Mouse (Mus musculus) embryonic facial prominence, embryonic 14.5 days (tissue): ENCODE data around the gene Vamp3. TPM values are rescaled to one million over a fixed set of nuclear protein-coding genes. Genes with fewer than 3 reads are reported as not detected.
A peak's percentile ranks its signal among the peaks of the same experiment; 100 is the strongest.

Source experiments
- ATAC-seq: fragments of 200-750 bp; cut with Nextera tagmentation; 2 replicates; pipeline ENCODE4 v1.8.0; 2017; ENCODE audit warnings: low read depth, moderate number of reproducible peaks, moderate TSS enrichment
- DNase-seq: peaks from one replicate; pipeline ENCODE4 v3.0.0-alpha.2; 2015; ENCODE audit warnings: low spot score
- H3K27ac ChIP-seq: fragments of 300-500 bp; sonication (generic); replicated peaks from 2 replicates; pipeline ENCODE4 v1.5.1; 2014; ENCODE audit warnings: low read depth, mild to moderate bottlenecking, low read length, moderate library complexity
- H3K27me3 ChIP-seq: fragments of 300-500 bp; sonication (generic); replicated peaks from 2 replicates; pipeline ENCODE4 v1.6.1; 2014; ENCODE audit warnings: low read length; ENCODE audit not compliant: control insufficient read depth, insufficient read depth
- H3K36me3 ChIP-seq: fragments of 300-500 bp; sonication (generic); 2 replicates; pipeline ENCODE4 v1.6.1; 2014; ENCODE audit warnings: low read length, mixed read lengths; ENCODE audit not compliant: control insufficient read depth, insufficient read depth
- H3K4me1 ChIP-seq: fragments of 300-500 bp; sonication (generic); 2 replicates; pipeline ENCODE4 v1.6.1; 2014; ENCODE audit warnings: antibody characterized with exemption, low read length; ENCODE audit not compliant: control insufficient read depth, insufficient read depth
- H3K4me2 ChIP-seq: fragments of 300-500 bp; sonication (generic); 2 replicates; pipeline ENCODE4 v1.6.1; 2014; ENCODE audit warnings: low read depth, mild to moderate bottlenecking, low read length, moderate library complexity, mixed read lengths
- H3K4me3 ChIP-seq: fragments of 300-500 bp; sonication (generic); 2 replicates; pipeline ENCODE4 v1.5.1; 2014; ENCODE audit warnings: low read depth, mild to moderate bottlenecking, low read length
- H3K9ac ChIP-seq: fragments of 300-500 bp; sonication (generic); 2 replicates; pipeline ENCODE4 v1.6.1; 2014; ENCODE audit warnings: low read depth, mild to moderate bottlenecking, low read length, moderate library complexity, mixed read lengths
- H3K9me3 ChIP-seq: fragments of 300-500 bp; sonication (generic); 2 replicates; pipeline ENCODE4 v1.6.1; 2016; ENCODE audit warnings: low read length; ENCODE audit not compliant: control insufficient read depth
- WGBS: fragments of 180-500 bp; shearing (Covaris S2); extraction: QIAGEN DNeasy Blood & Tissue Kit; methylation state at CpG from one replicate; pipeline ENCODE4 v1.1.7; 2014; 5-methylcytosine and 5-hydroxymethylcytosine counted together
- polyA plus RNA-seq: library from polyadenylated mRNA; unstranded; fragments of >200 nt; fragmentation: Nextera tagmentation; extraction: Ambion mirVana; gene quantifications from 2 replicates; pipeline ENCODE4 v1.2.1, GENCODE M21; 2014

Gene Vamp3
- polyA plus RNA-seq, result 51.7 and 54.5 TPM in 2 replicates

DNA sequence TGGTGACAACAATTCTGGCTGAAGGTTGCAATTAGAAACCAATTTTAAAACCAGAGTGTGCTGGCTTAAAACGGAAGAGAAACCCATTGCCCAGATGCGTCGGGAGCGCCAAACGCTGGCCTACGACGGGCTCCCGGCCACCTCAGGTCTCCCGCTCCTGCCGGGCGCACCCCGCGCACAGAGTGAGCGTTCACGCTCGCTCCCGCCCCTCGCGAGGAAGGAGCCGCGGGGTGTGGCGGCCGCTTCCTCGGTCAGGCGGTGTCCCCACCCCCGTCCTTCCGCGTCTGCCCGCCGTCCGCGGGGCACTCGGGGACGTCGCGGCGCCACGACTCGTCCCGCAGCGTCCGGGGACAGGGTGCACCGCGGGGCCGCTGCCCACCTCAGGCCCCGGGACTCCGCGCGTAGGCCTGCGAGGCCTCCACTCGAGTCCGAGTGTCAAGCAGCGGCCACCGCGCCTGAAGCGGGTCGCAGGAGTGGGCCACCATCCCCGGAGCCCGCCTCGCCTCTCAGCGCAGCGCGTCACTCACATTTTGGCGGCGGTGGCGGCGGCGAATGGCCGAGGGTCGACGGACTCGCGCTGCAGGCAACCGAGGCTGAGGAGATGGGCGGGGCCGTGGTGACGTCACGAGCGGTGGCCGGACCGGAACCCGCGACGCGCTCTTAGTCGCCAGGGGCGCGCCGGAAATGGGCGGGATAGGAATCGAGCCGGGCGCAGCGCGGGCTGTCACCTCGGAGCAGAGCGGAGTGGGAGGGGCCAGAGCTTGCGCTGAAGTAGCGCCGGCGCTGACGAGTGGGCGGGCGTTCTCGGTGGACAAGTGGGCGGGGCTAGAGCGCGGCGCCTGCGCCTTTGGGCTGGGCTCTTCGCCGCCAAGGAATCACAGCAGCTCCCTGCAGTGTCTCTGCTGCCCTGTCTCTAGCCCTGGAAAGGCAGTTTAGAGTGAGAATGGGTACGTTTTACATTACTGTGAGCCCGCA, at the start of gene Vamp3:
Vamp3 (minus strand) TSS at position 617 of the 975 bp plus-strand sequence.
- peak within 1 kb of the TSS; percentile 97 for H3K9ac ChIP-seq
- DNase-seq, result peak; percentile 100
- H3K4me1 ChIP-seq, result 0 out of 2 replicates have a peak, but pooled peaks cover 4% of the 10 kb centered on the region
- peak within 1 kb of the TSS; percentile 95 for H3K27ac ChIP-seq
- H3K9me3 ChIP-seq, result peaks cover 4% of the 10 kb centered on the region; the same call in 1 of the 2 replicates
- H3K36me3 ChIP-seq, result peaks cover 31% of the 10 kb centered on the region
- under 1% methylated on average over 50 of the region's 114 CpGs for WGBS
- ATAC-seq, result peak; percentile 99
- H3K4me2 ChIP-seq, result peak within 1 kb of the TSS; percentile 61
- no peaks in the 10 kb centered on the region for H3K27me3 ChIP-seq
- peak within 1 kb of the TSS; percentile 97 for H3K4me3 ChIP-seq

DNA sequence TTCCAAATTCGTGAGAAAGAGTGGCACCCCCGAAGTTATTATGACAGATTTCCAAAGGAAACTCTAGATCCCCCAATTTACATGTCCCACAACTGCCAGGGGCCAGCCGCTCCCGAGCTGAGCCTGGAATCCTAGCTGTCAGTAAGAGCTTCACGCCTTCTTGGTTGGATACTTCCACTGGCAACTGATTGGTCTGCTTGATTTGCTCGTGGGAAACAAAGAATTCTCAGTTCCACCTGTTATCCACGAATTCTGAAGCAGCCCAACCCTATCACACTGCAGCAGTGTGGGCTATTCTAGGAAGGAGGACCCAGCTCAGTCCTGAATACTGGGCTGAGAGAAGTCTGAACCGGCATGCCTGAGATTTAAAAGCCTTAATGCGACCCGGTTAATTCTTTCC, 48.7 kb upstream of the Vamp3 start:
- 34% methylated on average over 10 of the region's 10 CpGs for WGBS
- no peak for DNase-seq
- H3K36me3 ChIP-seq, result no peaks in the 10 kb centered on the region
- peak overlapping the region; percentile 100; the same call in 1 of the 2 replicates for H3K4me2 ChIP-seq
- H3K9ac ChIP-seq, result no peak overlapping the region
- 0 out of 2 replicates have a peak, but pooled peaks cover 3% of the 10 kb centered on the region for H3K4me1 ChIP-seq
- H3K27me3 ChIP-seq, result peaks cover 28% of the 10 kb centered on the region
- H3K4me3 ChIP-seq, result no peak overlapping the region; the same call in 1 of the 2 replicates
- no peak for ATAC-seq
- no peak overlapping the region for H3K27ac ChIP-seq
- H3K9me3 ChIP-seq, result no peaks in the 10 kb centered on the region

DNA sequence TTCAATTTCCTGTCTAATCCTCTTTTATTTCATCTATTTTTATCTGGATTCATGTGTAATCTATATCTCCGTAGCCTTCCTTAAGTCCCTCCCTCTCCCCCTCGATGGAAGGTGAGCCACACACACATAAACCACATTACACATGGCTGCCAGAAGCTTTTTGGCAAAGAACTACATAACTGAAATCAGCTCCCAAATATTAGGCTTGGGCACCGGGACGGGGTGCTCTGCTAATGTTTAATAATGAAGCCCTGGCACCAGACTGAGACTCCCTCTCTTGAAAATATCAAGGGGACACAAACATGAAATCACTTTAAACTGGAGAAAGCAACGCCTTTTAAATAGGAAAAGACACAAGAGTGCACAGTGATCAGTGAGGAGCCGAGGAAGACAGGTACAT, 48.1 kb upstream of the Vamp3 start:
- 61% methylated on average over 6 of the region's 6 CpGs for WGBS
- H3K4me1 ChIP-seq, result 0 out of 2 replicates have a peak, but pooled peaks cover 3% of the 10 kb centered on the region
- H3K27me3 ChIP-seq, result peaks cover 28% of the 10 kb centered on the region
- no peaks in the 10 kb centered on the region for H3K36me3 ChIP-seq
- no peak for ATAC-seq
- no peak overlapping the region for H3K9ac ChIP-seq
- no peak for DNase-seq
- H3K4me3 ChIP-seq, result no peak overlapping the region
- H3K4me2 ChIP-seq, result 0 out of 2 replicates have a peak overlapping the region, but pooled peaks have one; percentile 100
- no peaks in the 10 kb centered on the region for H3K9me3 ChIP-seq
- no peak overlapping the region for H3K27ac ChIP-seq

DNA sequence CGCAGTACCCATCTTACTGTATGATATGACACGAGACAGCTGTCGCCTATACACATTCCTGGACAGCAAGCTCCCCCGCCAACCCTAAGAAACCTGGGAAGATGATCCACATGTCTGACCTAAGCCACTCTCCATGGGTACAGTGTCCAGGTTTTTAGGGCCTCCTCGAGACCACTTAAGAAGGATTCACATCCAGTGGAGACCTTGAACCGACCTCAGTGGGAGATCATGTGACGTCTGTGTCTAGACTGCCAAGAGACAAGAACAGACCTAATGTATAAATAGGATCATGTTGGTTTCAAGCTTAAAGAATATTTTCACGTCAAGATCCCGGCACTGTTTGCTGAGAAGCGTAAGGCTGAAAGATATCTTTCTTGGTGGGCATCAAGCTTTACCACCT, 46.4 kb upstream of the Vamp3 start:
- Histone ChIP-seq H3K27me3 (peaks cover 18% of the 10 kb centered on the region), H3K4me2 (no peak overlapping the region), H3K4me3 (no peak overlapping the region), H3K9ac (no peak overlapping the region), H3K27ac (no peak overlapping the region), H3K36me3 (no peaks in the 10 kb centered on the region), H3K4me1 (0 out of 2 replicates have a peak, but pooled peaks cover 3% of the 10 kb centered on the region), H3K9me3 (no peaks in the 10 kb centered on the region)
- 74% methylated on average over 10 of the region's 10 CpGs for WGBS
- no peak for DNase-seq
- ATAC-seq, result no peak

DNA sequence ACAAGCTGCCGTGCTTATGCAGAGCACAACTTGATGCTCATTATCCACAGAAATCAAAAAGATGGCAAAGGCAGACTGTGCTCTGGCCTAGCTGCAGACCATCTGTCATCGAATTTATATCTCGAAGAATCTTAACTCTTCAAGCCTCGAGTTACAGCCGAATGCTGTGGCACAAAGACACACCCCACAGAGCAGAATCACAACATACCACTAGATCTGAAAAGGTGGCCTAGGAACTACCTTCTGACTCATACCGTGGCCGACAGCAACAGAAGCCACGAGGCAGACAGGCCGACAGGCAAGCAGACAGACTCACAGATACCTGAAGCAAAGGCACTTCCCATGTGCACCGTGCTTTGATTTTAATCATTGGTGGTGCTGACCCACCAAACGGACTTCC, 45.9 kb upstream of the Vamp3 start:
- H3K4me2 ChIP-seq, result no peak overlapping the region

DNA sequence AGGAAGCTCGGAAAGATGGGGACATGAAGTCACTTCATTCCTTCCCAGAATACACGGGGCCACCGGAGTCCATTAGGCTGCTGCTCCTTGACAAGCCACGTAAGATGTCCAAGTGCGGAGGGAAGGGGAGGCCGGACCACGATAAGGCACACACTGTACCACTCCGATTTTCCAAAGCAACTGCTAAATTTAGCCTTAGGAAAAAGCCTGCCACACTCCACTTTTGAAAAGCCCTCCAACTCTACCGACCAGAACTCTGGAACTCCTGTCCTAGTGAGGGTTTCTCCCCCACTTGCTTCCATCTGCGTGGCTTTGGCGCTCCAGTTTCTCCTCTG, 39.3 kb upstream of the Vamp3 start:
- Histone ChIP-seq H3K4me2 (no peak overlapping the region), H3K4me3 (no peak overlapping the region), H3K9ac (no peak overlapping the region), H3K4me1 (no peaks in the 10 kb centered on the region; the same call in 1 of the 2 replicates), H3K27ac (no peak overlapping the region), H3K27me3 (no peaks in the 10 kb centered on the region), H3K9me3 (no peaks in the 10 kb centered on the region), H3K36me3 (no peaks in the 10 kb centered on the region)
- WGBS, result 76% methylated on average over 11 of the region's 11 CpGs
- DNase-seq (no peak), ATAC-seq (no peak)

More for the DNA sequence above, 45.9 kb upstream of the Vamp3 start:
- Histone ChIP-seq H3K9me3 (no peaks in the 10 kb centered on the region), H3K4me3 (no peak overlapping the region), H3K4me1 (0 out of 2 replicates have a peak, but pooled peaks cover 3% of the 10 kb centered on the region), H3K36me3 (no peaks in the 10 kb centered on the region), H3K9ac (no peak overlapping the region), H3K27me3 (peaks cover 13% of the 10 kb centered on the region), H3K27ac (no peak overlapping the region)
- DNase-seq, result no peak
- WGBS, result 78% methylated on average over 11 of the region's 11 CpGs
- ATAC-seq, result no peak

DNA sequence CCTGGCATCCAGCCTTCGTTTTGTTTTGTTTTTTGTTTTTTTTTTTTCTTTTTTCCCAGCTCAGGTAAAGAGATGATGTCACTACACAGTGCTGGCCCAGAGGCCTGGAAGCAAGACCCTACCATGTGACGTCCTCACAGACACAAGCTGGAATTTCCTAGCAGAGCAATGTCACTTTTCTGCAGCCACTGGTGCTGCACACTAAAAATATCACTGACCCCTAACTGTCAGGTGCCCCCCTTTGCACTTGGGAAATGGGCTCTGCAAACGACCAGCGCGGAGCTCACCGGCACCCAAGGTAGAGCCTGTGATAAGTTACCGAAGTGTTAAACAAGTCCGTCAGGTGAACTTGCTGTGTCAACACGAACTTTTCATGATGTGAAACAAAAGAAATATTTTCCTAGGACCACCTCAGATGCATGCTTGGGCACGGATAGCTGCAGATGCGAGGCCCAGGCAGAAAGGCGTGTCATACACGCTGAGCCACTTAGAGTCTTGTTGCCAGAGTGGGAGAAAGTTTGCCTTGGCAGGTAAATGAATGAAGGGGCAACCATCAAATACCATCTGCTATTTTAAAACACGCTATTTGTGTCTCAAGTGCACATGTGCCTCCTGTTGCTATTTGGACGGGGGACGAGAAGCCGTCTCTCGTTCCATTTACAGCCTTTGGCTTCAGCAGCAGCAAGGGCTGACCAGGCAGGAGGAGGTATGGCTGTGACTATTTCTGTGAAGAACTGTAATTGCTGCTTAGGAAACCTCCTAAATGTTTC, 38.8 kb upstream of the Vamp3 start:
- H3K36me3 ChIP-seq, result no peaks in the 10 kb centered on the region
- no peaks in the 10 kb centered on the region; the same call in 1 of the 2 replicates for H3K4me1 ChIP-seq
- WGBS, result 77% methylated on average over 18 of the region's 18 CpGs
- H3K4me2 ChIP-seq, result no peak overlapping the region
- H3K9me3 ChIP-seq, result no peaks in the 10 kb centered on the region
- DNase-seq (no peak), ATAC-seq (no peak)
- H3K4me3 ChIP-seq, result no peak overlapping the region
- no peaks in the 10 kb centered on the region for H3K27me3 ChIP-seq
- H3K27ac ChIP-seq, result no peak overlapping the region
- no peak overlapping the region for H3K9ac ChIP-seq

DNA sequence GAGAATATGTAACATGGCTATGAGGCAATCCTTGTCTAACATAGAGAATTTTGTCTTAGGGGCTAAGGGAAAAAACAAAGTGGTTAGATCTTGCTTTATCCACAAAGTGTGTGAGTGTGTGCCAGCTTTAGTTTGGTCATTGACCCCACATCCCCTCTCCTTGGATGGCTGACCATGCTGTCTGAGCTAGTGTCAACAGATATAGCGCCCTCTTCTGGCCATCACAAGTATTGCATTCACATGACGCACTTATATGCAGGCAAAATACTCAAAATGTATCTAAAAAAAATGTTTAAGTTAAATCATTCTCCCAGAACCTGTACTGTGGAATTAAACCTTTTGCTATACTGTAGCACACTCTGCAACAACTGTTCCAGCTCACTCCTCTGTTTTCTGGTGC, 37.4 kb upstream of the Vamp3 start:
- Histone ChIP-seq H3K9ac (no peak overlapping the region), H3K4me1 (no peaks in the 10 kb centered on the region; the same call in 1 of the 2 replicates), H3K4me3 (no peak overlapping the region), H3K36me3 (no peaks in the 10 kb centered on the region), H3K4me2 (no peak overlapping the region), H3K9me3 (no peaks in the 10 kb centered on the region), H3K27ac (no peak overlapping the region), H3K27me3 (no peaks in the 10 kb centered on the region)
- DNase-seq (no peak), ATAC-seq (no peak)
- WGBS, result 28% methylated on average over 2 of the region's 2 CpGs
